24 mouse cellular contexts compared by ENCODE assay signal in the genomic region with DNA sequence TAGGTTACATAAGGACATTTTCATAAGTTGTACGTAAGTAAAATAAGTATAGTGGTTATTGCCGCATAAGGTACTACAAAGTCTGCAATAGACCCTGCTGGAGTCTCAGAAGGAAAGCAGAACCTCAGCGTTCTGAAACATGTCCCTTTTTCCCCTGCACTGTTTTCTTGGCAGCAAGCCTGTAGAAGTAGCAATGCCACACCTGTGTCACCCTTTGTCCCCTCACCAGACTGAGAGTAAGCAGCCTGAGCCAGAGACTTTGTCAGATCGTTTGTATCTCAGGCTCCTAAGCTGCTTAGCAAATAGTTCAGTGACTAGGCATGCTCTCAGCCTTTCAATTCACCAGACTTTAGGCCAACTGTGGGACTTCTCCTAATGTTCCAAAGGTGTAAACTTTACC. TPM values are rescaled to one million over a fixed set of nuclear protein-coding genes. Genes with fewer than 3 reads are reported as not detected.
DNase-seq lines count a peak whose midpoint lies in the region; ATAC-seq lines count a peak whose summit lies in the region.
"Had no signal": no experiment of that assay in that cellular context is flagged by ENCODE, and none has a peak within 500 bp of the region (broad histone marks: within the 10 kb centered on the region; RNA-seq: fewer than 3 reads in every experiment).

No protein-coding gene starts in this region.

- no peaks in the 10 kb centered on the region for H3K27me3 ChIP-seq in midbrain, embryonic 10.5 days (ENCODE audit: low read depth, poor library complexity, severe bottlenecking)
- H3K27me3 ChIP-seq: forebrain, embryonic 13.5 days; heart, embryonic 15.5 days; hindbrain, embryonic 13.5 days; liver, embryonic 13.5 days; megakaryocyte, embryonic 14.5 days; neural tube, embryonic 12.5 days had no signal

- no peak overlapping the region for H3K4me3 ChIP-seq in midbrain, embryonic 10.5 days
- H3K4me3 ChIP-seq: forebrain, embryonic 13.5 days; heart, embryonic 15.5 days; hindbrain, embryonic 13.5 days; limb, embryonic 10.5 days; liver, embryonic 13.5 days; megakaryocyte, embryonic 14.5 days; neural tube, embryonic 12.5 days had no signal

- no peaks in the 10 kb centered on the region for H3K36me3 ChIP-seq in midbrain, embryonic 10.5 days
- H3K36me3 ChIP-seq: heart, embryonic 15.5 days; hindbrain, embryonic 13.5 days; limb, embryonic 10.5 days; liver, embryonic 13.5 days; neural tube, embryonic 12.5 days had no signal

- H3K9me3 ChIP-seq in midbrain, embryonic 10.5 days (replicated peaks), result no peaks in the 10 kb centered on the region
- H3K9me3 ChIP-seq: forebrain, embryonic 13.5 days; heart, embryonic 15.5 days; hindbrain, embryonic 13.5 days; limb, embryonic 10.5 days; liver, embryonic 13.5 days; megakaryocyte, embryonic 14.5 days; neural tube, embryonic 12.5 days had no signal

- no peak overlapping the region for H3K27ac ChIP-seq in midbrain, embryonic 10.5 days (replicated peaks)
- H3K27ac ChIP-seq: forebrain, embryonic 13.5 days; heart, embryonic 15.5 days; hindbrain, embryonic 13.5 days; limb, embryonic 10.5 days; liver, embryonic 13.5 days; neural tube, embryonic 12.5 days had no signal

- peak; percentile 39 for ATAC-seq in granulocyte monocyte progenitor cell, adult 5-6 weeks (replicated peaks; ENCODE audit: poor library complexity, severe bottlenecking)
- peak; percentile 42 for ATAC-seq in megakaryocyte-erythroid progenitor cell, adult 5-6 weeks (replicated peaks; ENCODE audit: low FRiP score, low TSS enrichment, poor library complexity, severe bottlenecking)
- no peak for ATAC-seq in erythroblast, adult 5-6 weeks (replicated peaks; ENCODE audit: low FRiP score, poor library complexity, severe bottlenecking)
- ATAC-seq: forebrain, embryonic 13.5 days had no signal

- DNase-seq in kidney, adult 18-20 months, result peak; percentile 18
- no peak for DNase-seq in kidney, adult 11 months
- DNase-seq in A20 (ENCODE audit: low read depth, low spot score), result peak; percentile 76
- DNase-seq in spleen, adult 18-20 months, result no peak
- no peak for DNase-seq in midbrain, embryonic 10.5 days (ENCODE audit: low spot score)
- DNase-seq: cerebellum, postnatal 10 days; gastrocnemius, postnatal 25 days; liver, embryonic 13.5 days; right cerebral cortex, postnatal 4 days had no signal

- H3K4me1 ChIP-seq in midbrain, embryonic 10.5 days, result peaks cover 16% of the 10 kb centered on the region

- 70% methylated on average over 4 of the region's 4 CpGs for WGBS in midbrain, embryonic 10.5 days

RNA-seq across cellular contexts. Expression of a gene that starts 20.9 kb away (rescaled TPM):
- total RNA-seq in granulocyte monocyte progenitor cell, adult 5-6 weeks (2014; fragmentation: Nextera tagmentation), result 0.75 TPM in 1 of 2 replicates, not detected in the other
- total RNA-seq in granulocyte monocyte progenitor cell, adult 5-6 weeks (2017), result 0.36 TPM in 1 of 2 replicates, not detected in the other
- total RNA-seq in megakaryocyte-erythroid progenitor cell, adult 5-6 weeks (2014; fragmentation: Nextera tagmentation), result 0.74 and 2.5 TPM in 2 replicates
- total RNA-seq in megakaryocyte-erythroid progenitor cell, adult 5-6 weeks (2017), result 1.6 TPM in 1 of 2 replicates, not detected in the other
- total RNA-seq in erythroblast, adult 5-6 weeks (2015; ENCODE audit: low replicate concordance), result not detected in 2 replicates
- 0.60 and 8.5 TPM in 2 replicates for total RNA-seq in erythroblast, adult 5-6 weeks (2017; ENCODE audit: low replicate concordance)
- polyA plus RNA-seq in midbrain, embryonic 10.5 days (2016; fragmentation: Nextera tagmentation; extraction: Ambion mirVana), result 0.04 TPM in 1 of 2 replicates, not detected in the other
- total RNA-seq: adrenal gland, postnatal 4 days had no signal
- polyA plus RNA-seq: forebrain, embryonic 13.5 days; heart, embryonic 15.5 days; hindbrain, embryonic 13.5 days; kidney, embryonic 14.5 days; limb, embryonic 10.5 days; liver, embryonic 13.5 days; lung, embryonic 16.5 days; neural tube, embryonic 12.5 days had no signal

RNA-seq across cellular contexts. Expression of a gene that starts 21.4 kb away (rescaled TPM):
- total RNA-seq in granulocyte monocyte progenitor cell, adult 5-6 weeks (2014; fragmentation: Nextera tagmentation), result 57.3 and 62.2 TPM in 2 replicates
- total RNA-seq in granulocyte monocyte progenitor cell, adult 5-6 weeks (2017), result 51.3 and 51.8 TPM in 2 replicates
- total RNA-seq in megakaryocyte-erythroid progenitor cell, adult 5-6 weeks (2014; fragmentation: Nextera tagmentation), result 44.5 and 62.2 TPM in 2 replicates
- 41.3 and 53.0 TPM in 2 replicates for total RNA-seq in megakaryocyte-erythroid progenitor cell, adult 5-6 weeks (2017)
- total RNA-seq in erythroblast, adult 5-6 weeks (2015; ENCODE audit: low replicate concordance), result 94.7 and 134 TPM in 2 replicates
- 97.9 and 119 TPM in 2 replicates for total RNA-seq in erythroblast, adult 5-6 weeks (2017; ENCODE audit: low replicate concordance)
- 7.4 and 11.3 TPM in 2 replicates for polyA plus RNA-seq in midbrain, embryonic 10.5 days (2016; fragmentation: Nextera tagmentation; extraction: Ambion mirVana)

RNA-seq across cellular contexts. Expression of a gene that starts 25.3 kb away (rescaled TPM):
- total RNA-seq in granulocyte monocyte progenitor cell, adult 5-6 weeks (2014; fragmentation: Nextera tagmentation), result 139 and 177 TPM in 2 replicates
- total RNA-seq in granulocyte monocyte progenitor cell, adult 5-6 weeks (2017), result 220 and 244 TPM in 2 replicates
- 165 and 205 TPM in 2 replicates for total RNA-seq in megakaryocyte-erythroid progenitor cell, adult 5-6 weeks (2014; fragmentation: Nextera tagmentation)
- total RNA-seq in megakaryocyte-erythroid progenitor cell, adult 5-6 weeks (2017), result 238 and 272 TPM in 2 replicates
- total RNA-seq in erythroblast, adult 5-6 weeks (2015; ENCODE audit: low replicate concordance), result 23.6 and 25.4 TPM in 2 replicates
- total RNA-seq in erythroblast, adult 5-6 weeks (2017; ENCODE audit: low replicate concordance), result 28.3 and 33.6 TPM in 2 replicates
- 178 and 211 TPM in 2 replicates for polyA plus RNA-seq in midbrain, embryonic 10.5 days (2016; fragmentation: Nextera tagmentation; extraction: Ambion mirVana)

RNA-seq across cellular contexts. Expression of a gene that starts 28.0 kb away (rescaled TPM):
- not detected in 2 replicates for total RNA-seq in granulocyte monocyte progenitor cell, adult 5-6 weeks (2014; fragmentation: Nextera tagmentation)
- total RNA-seq in granulocyte monocyte progenitor cell, adult 5-6 weeks (2017), result not detected in 2 replicates
- total RNA-seq in megakaryocyte-erythroid progenitor cell, adult 5-6 weeks (2014; fragmentation: Nextera tagmentation), result not detected in 2 replicates
- total RNA-seq in megakaryocyte-erythroid progenitor cell, adult 5-6 weeks (2017), result 0.42 TPM in 1 of 2 replicates, not detected in the other
- total RNA-seq in erythroblast, adult 5-6 weeks (2015; ENCODE audit: low replicate concordance), result not detected in 2 replicates
- not detected in 2 replicates for total RNA-seq in erythroblast, adult 5-6 weeks (2017; ENCODE audit: low replicate concordance)
- 0.02 TPM in 1 of 2 replicates, not detected in the other for polyA plus RNA-seq in midbrain, embryonic 10.5 days (2016; fragmentation: Nextera tagmentation; extraction: Ambion mirVana)
- total RNA-seq: adrenal gland, postnatal 4 days; gastrocnemius, postnatal 25 days; layer of hippocampus, adult 18-20 months; left cerebral cortex, adult 18-20 months; monocyte, adult 5-6 weeks had no signal
- polyA plus RNA-seq: forebrain, embryonic 13.5 days; heart, embryonic 15.5 days; liver, embryonic 13.5 days; lung, embryonic 16.5 days; neural tube, embryonic 12.5 days had no signal

RNA-seq across cellular contexts. Expression of a gene that starts 47.8 kb away (rescaled TPM):
- 17.3 and 26.8 TPM in 2 replicates for total RNA-seq in granulocyte monocyte progenitor cell, adult 5-6 weeks (2014; fragmentation: Nextera tagmentation)
- total RNA-seq in granulocyte monocyte progenitor cell, adult 5-6 weeks (2017), result 7.7 and 10.6 TPM in 2 replicates
- total RNA-seq in megakaryocyte-erythroid progenitor cell, adult 5-6 weeks (2014; fragmentation: Nextera tagmentation), result 2.4 and 3.4 TPM in 2 replicates
- total RNA-seq in megakaryocyte-erythroid progenitor cell, adult 5-6 weeks (2017), result 8.5 TPM in 1 of 2 replicates, not detected in the other
- 5.4 and 8.6 TPM in 2 replicates for total RNA-seq in erythroblast, adult 5-6 weeks (2015; ENCODE audit: low replicate concordance)
- total RNA-seq in erythroblast, adult 5-6 weeks (2017; ENCODE audit: low replicate concordance), result 2.6 and 5.4 TPM in 2 replicates
- 11.4 and 13.7 TPM in 2 replicates for polyA plus RNA-seq in midbrain, embryonic 10.5 days (2016; fragmentation: Nextera tagmentation; extraction: Ambion mirVana)

Comparison
In these comparisons a context has a peak if more than half of its experiments do, and no peak if none do; other contexts are left out.
1. DNase-seq: peak in kidney, adult 18-20 months (single experiment) and A20 (single experiment); none in kidney, adult 11 months (single experiment), spleen, adult 18-20 months (0 of 2) and midbrain, embryonic 10.5 days (single experiment).
2. RNA of a gene that starts 25.3 kb away (total RNA-seq): 165 to 272 TPM in megakaryocyte-erythroid progenitor cell, adult 5-6 weeks and 139 to 244 TPM in granulocyte monocyte progenitor cell, adult 5-6 weeks; 23.6 to 33.6 TPM in erythroblast, adult 5-6 weeks; every median in the first group is over 4 times any median in the second.